Mouse (Mus musculus) MEL (cell line): ENCODE measurements around the gene Dcun1d2. TPM values are rescaled to one million over a fixed set of nuclear protein-coding genes. Genes with fewer than 3 reads are reported as not detected.

Experiments
- DNase-seq: peaks from one replicate; pipeline ENCODE4 v3.0.0; 2011; ENCODE audit warnings: low read depth, low spot score
- H3K27ac ChIP-seq: 2 replicates; pipeline ENCODE4 v1.5.1; 2012; ENCODE audit warnings: low read depth, mild to moderate bottlenecking, control low read depth, low read length, moderate library complexity; ENCODE audit not compliant: control insufficient read depth
- H3K27me3 ChIP-seq, 2 experiments: fragments of 150-350 bp in 1 of 2; sonication (generic) in 1 of 2; 2 replicates each; pipeline ENCODE4 v1.6.1; 2012; ENCODE audit warnings: low read length in 2 of 2, mild to moderate bottlenecking in 2 of 2, improper control_type of control experiment in 1 of 2, moderate library complexity in 1 of 2; ENCODE audit not compliant: insufficient read depth in 2 of 2, control insufficient read depth in 1 of 2
- H3K36me3 ChIP-seq, 2 experiments: 2 replicates each; pipeline ENCODE4 v1.6.1; 2012 to 2014; ENCODE audit warnings: low read length in 2 of 2, improper control_type of control experiment in 1 of 2, inconsistent platforms in 1 of 2, mild to moderate bottlenecking in 1 of 2; ENCODE audit not compliant: insufficient read depth in 2 of 2, control insufficient read depth in 1 of 2
- H3K4me1 ChIP-seq, 2 experiments: fragments of 150-350 bp in 1 of 2; sonication (generic) in 1 of 2; 2 replicates each; pipeline ENCODE4 v1.6.1; 2012; ENCODE audit warnings: low read length in 2 of 2, improper control_type of control experiment in 1 of 2, mild to moderate bottlenecking in 1 of 2; ENCODE audit not compliant: insufficient read depth in 2 of 2, control insufficient read depth in 1 of 2
- H3K4me3 ChIP-seq, 2 experiments: fragments of 150-350 bp in 1 of 2; sonication (generic) in 1 of 2; 2 replicates each; pipeline ENCODE4 v1.5.1; 2012; ENCODE audit warnings: low read depth in 2 of 2, low read length in 2 of 2, mild to moderate bottlenecking in 2 of 2, moderate library complexity in 2 of 2, control low read depth in 1 of 2, improper control_type of control experiment in 1 of 2; ENCODE audit not compliant: control insufficient read depth in 1 of 2, insufficient read depth in 1 of 2
- H3K79me2 ChIP-seq: 2 replicates; pipeline ENCODE4 v1.6.1; 2012; ENCODE audit warnings: mild to moderate bottlenecking, low read length, moderate library complexity; ENCODE audit not compliant: control insufficient read depth, poor library complexity, insufficient read depth
- H3K9ac ChIP-seq: 2 replicates; pipeline ENCODE4 v1.6.1; 2012; ENCODE audit warnings: low read depth, mild to moderate bottlenecking, control low read depth, low read length, moderate library complexity; ENCODE audit not compliant: control insufficient read depth, poor library complexity, severe bottlenecking
- H3K9me3 ChIP-seq: fragments of 150-350 bp; sonication (generic); replicated peaks from 2 replicates; pipeline ENCODE4 v1.6.1; 2012; ENCODE audit warnings: mild to moderate bottlenecking, low read length, improper control_type of control experiment, moderate library complexity; ENCODE audit not compliant: insufficient read depth
- CTCF ChIP-seq, 3 experiments: IDR thresholded peaks in 2 of 3; conservative IDR thresholded peaks in 1 of 3; 2 replicates each; pipeline ENCODE4 v1.5.1; 2011 to 2012; ENCODE audit warnings: low read length in 3 of 3, low read depth in 2 of 3, mild to moderate bottlenecking in 2 of 3, improper control_type of control experiment in 1 of 3, inconsistent platforms in 1 of 3, mixed read lengths in 1 of 3, moderate library complexity in 1 of 3; ENCODE audit not compliant: control insufficient read depth in 1 of 3, insufficient read depth in 1 of 3, poor library complexity in 1 of 3, severe bottlenecking in 1 of 3
- E2F4 ChIP-seq: IDR thresholded peaks from 2 replicates; pipeline ENCODE4 v1.6.1; 2011; ENCODE audit warnings: low read depth, low read length, improper control_type of control experiment, borderline replicate concordance
- ELF1 ChIP-seq: IDR thresholded peaks from 2 replicates; pipeline ENCODE4 v1.6.1; 2014; ENCODE audit warnings: low read depth, mild to moderate bottlenecking, inconsistent platforms, low read length, improper control_type of control experiment, moderate library complexity
- EP300 ChIP-seq, 2 experiments: IDR thresholded peaks; 2 replicates each; pipeline ENCODE4 v1.6.1; 2011; ENCODE audit warnings: improper control_type of control experiment in 2 of 2, low read length in 2 of 2, low read depth in 1 of 2, mild to moderate bottlenecking in 1 of 2
- ETS1 ChIP-seq: IDR thresholded peaks from 2 replicates; pipeline ENCODE4 v1.6.1; 2012; ENCODE audit warnings: low read depth, mild to moderate bottlenecking, inconsistent platforms, low read length, improper control_type of control experiment, moderate library complexity
- GATA1 ChIP-seq: IDR thresholded peaks from 2 replicates; pipeline ENCODE4 v1.6.1; 2011; ENCODE audit warnings: low read depth, low read length, improper control_type of control experiment
- HCFC1 ChIP-seq: IDR thresholded peaks from 2 replicates; pipeline ENCODE4 v1.6.1; 2012; ENCODE audit warnings: low read depth, mild to moderate bottlenecking, inconsistent platforms, low read length, improper control_type of control experiment, moderate library complexity
- KAT2A ChIP-seq: conservative IDR thresholded peaks from 2 replicates; pipeline ENCODE4 v1.6.1; 2012; ENCODE audit warnings: low read depth, low read length, improper control_type of control experiment, inconsistent platforms
- MAFK ChIP-seq: IDR thresholded peaks from 2 replicates; pipeline ENCODE4 v1.6.1; 2011; ENCODE audit warnings: low read depth, mild to moderate bottlenecking, low read length, improper control_type of control experiment, borderline replicate concordance
- MAZ ChIP-seq: IDR thresholded peaks from 2 replicates; pipeline ENCODE4 v1.6.1; 2012; ENCODE audit warnings: low read depth, mild to moderate bottlenecking, inconsistent platforms, low read length, improper control_type of control experiment
- MEF2A ChIP-seq: IDR thresholded peaks from 2 replicates; pipeline ENCODE4 v1.6.1; 2014; ENCODE audit warnings: low read depth, mild to moderate bottlenecking, inconsistent platforms, low read length, improper control_type of control experiment; ENCODE audit not compliant: poor library complexity, insufficient replicate concordance, severe bottlenecking; ENCODE audit errors: extremely low read depth
- MYC ChIP-seq: IDR thresholded peaks from 2 replicates; pipeline ENCODE4 v1.6.1; 2011; ENCODE audit warnings: low read depth, mild to moderate bottlenecking, low read length, improper control_type of control experiment, moderate library complexity
- NRF1 ChIP-seq: IDR thresholded peaks from 2 replicates; pipeline ENCODE4 v1.6.1; 2014; ENCODE audit warnings: low read depth, mild to moderate bottlenecking, inconsistent platforms, low read length, improper control_type of control experiment, moderate library complexity; ENCODE audit not compliant: poor library complexity, insufficient read depth, severe bottlenecking
- POLR2AphosphoS5 ChIP-seq: IDR thresholded peaks from 2 replicates; pipeline ENCODE4 v1.6.1; 2012; ENCODE audit warnings: low read depth, borderline replicate concordance, mild to moderate bottlenecking, inconsistent platforms, low read length, moderate library complexity, mixed read lengths
- SMC3 ChIP-seq: IDR thresholded peaks from 2 replicates; pipeline ENCODE4 v1.6.1; 2011; ENCODE audit warnings: low read depth, low read length, improper control_type of control experiment
- TBP ChIP-seq: IDR thresholded peaks from 2 replicates; pipeline ENCODE4 v1.8.0; 2011; ENCODE audit warnings: low read depth, low read length, improper control_type of control experiment
- TCF12 ChIP-seq: IDR thresholded peaks from 2 replicates; pipeline ENCODE4 v1.6.1; 2014; ENCODE audit warnings: low read depth, mild to moderate bottlenecking, inconsistent platforms, low read length, improper control_type of control experiment, moderate library complexity
- polyA plus RNA-seq, 2 experiments: library from polyadenylated mRNA; stranded (reverse) in 1 of 2; unstranded in 1 of 2; fragments of >175 nt in 1 of 2; fragments of >200 nt in 1 of 2; gene quantifications; 2 replicates each; pipeline versions ENCODE4 v1.2.1 to v1.2.4; 2012; ENCODE audit warnings: low replicate concordance in 2 of 2, low read depth in 1 of 2; ENCODE audit not compliant: insufficient read length in 2 of 2, insufficient read depth in 1 of 2, missing spikeins in 1 of 2
- total RNA-seq: library from RNA; depleted of rRNA; stranded (reverse); fragments of 300-350 nt; gene quantifications from 2 replicates; pipeline ENCODE4 v1.2.3, GENCODE M21; 2012

Dcun1d2 gene
- total and polyA plus RNA-seq, 3 experiments = 19.1 to 19.9 TPM; not detected in 1

GRCm38 (mm10) chr8:13299571-13299970 is 11.6 kb upstream of the Dcun1d2 start:
- TF ChIP-seq TBP (no peak), TCF12 (no peak), HCFC1 (no peak), MAZ (no peak), E2F4 (no peak)
- Histone ChIP-seq H3K79me2 (no peaks in the 10 kb centered on the region), H3K27ac (no peak overlapping the region), H3K9me3 (no peaks in the 10 kb centered on the region), H3K9ac (no peak overlapping the region), H3K27me3 (no peaks in the 10 kb centered on the region), H3K36me3 (peaks cover 0 to 3% of the 10 kb centered on the region in 2 experiments; a peak in 1 of 4 replicates), H3K4me1 (no peaks in the 10 kb centered on the region), H3K4me3 (no peak overlapping the region)
- no peak for DNase-seq

- no peak for TF ChIP-seq KAT2A
- TF ChIP-seq ETS1 = no peak
- TF ChIP-seq MAFK = no peak
- TF ChIP-seq NRF1 = no peak
- TF ChIP-seq ELF1 = no peak
- TF ChIP-seq POLR2AphosphoS5 = no peak
- TF ChIP-seq E2F4 = no peak
- TF ChIP-seq MEF2A = no peak
- TF ChIP-seq EP300 (IDR thresholded peaks at IDR 0.05; ENCODE audit: low read depth in 1 of 2, low read length in 2 of 2) = no peak
- no peak for TF ChIP-seq CTCF (IDR thresholded peaks at IDR 0.05 in 2 of 3, conservative IDR thresholded peaks at IDR 0.05 in 1 of 3; ENCODE audit: control insufficient read depth in 1 of 3, insufficient read depth in 1 of 3, low read depth in 2 of 3, low read length in 3 of 3, poor library complexity in 1 of 3, severe bottlenecking in 1 of 3)
- TF ChIP-seq MYC = no peak
- TF ChIP-seq SMC3 = no peak
- no peak for TF ChIP-seq TCF12
- no peak for TF ChIP-seq GATA1
- TF ChIP-seq, all 39 proteins: peak for 0
- Histone ChIP-seq H3K27me3 (no peaks in the 10 kb centered on the region), H3K9me3 (no peaks in the 10 kb centered on the region), H3K79me2 (no peaks in the 10 kb centered on the region), H3K4me1 (peaks cover 2 to 4% of the 10 kb centered on the region in 2 experiments; a peak in 2 of 4 replicates), H3K36me3 (peaks cover 2 to 4% of the 10 kb centered on the region in 2 experiments), H3K27ac (no peak overlapping the region), H3K4me3 (no peak overlapping the region), H3K9ac (no peak overlapping the region)
- no peak for DNase-seq
Observed at GRCm38 (mm10) chr8:13293677-13294470, 5.9 kb upstream of the Dcun1d2 start.
